Mouse (Mus musculus) myocyte (in vitro differentiated cells): ENCODE measurements at regions not wholly inside any gene's neighbourhood (a gene's known extent, or its start where the extent isn't known, plus 50 kb on each side); places are given as distances from the start of the nearest gene placed in this dataset.

Source experiments
- E2F4 ChIP-seq: IDR thresholded peaks from one replicate; pipeline ENCODE4 v1.6.1; 2011; ENCODE audit warnings: mild to moderate bottlenecking, control low read depth, moderate library complexity; ENCODE audit not compliant: insufficient read depth
- MYOD1 ChIP-seq, 3 experiments: IDR thresholded peaks; one replicate each; pipeline ENCODE4 v1.6.1; 2011; ENCODE audit warnings: control low read depth in 2 of 3, low read depth in 2 of 3, mild to moderate bottlenecking in 2 of 3, moderate library complexity in 1 of 3; ENCODE audit not compliant: insufficient read length in 2 of 3, control insufficient read depth in 1 of 3
- POLR2A ChIP-seq: IDR thresholded peaks from one replicate; pipeline ENCODE4 v1.6.1; 2011; ENCODE audit warnings: low read depth, mild to moderate bottlenecking, control low read depth, moderate library complexity; ENCODE audit not compliant: insufficient read length
- POLR2AphosphoS2 ChIP-seq: IDR thresholded peaks from one replicate; pipeline ENCODE4 v1.6.1; 2011; ENCODE audit warnings: low read depth, control low read depth; ENCODE audit not compliant: insufficient read length
- TCF12 ChIP-seq: IDR thresholded peaks from one replicate; pipeline ENCODE4 v1.6.1; 2011; ENCODE audit warnings: mild to moderate bottlenecking, control low read depth; ENCODE audit not compliant: poor library complexity, insufficient read depth, severe bottlenecking
- USF1 ChIP-seq: IDR thresholded peaks from one replicate; pipeline ENCODE4 v1.6.1; 2011; ENCODE audit warnings: low read depth, mild to moderate bottlenecking, control low read depth, moderate library complexity

DNA sequence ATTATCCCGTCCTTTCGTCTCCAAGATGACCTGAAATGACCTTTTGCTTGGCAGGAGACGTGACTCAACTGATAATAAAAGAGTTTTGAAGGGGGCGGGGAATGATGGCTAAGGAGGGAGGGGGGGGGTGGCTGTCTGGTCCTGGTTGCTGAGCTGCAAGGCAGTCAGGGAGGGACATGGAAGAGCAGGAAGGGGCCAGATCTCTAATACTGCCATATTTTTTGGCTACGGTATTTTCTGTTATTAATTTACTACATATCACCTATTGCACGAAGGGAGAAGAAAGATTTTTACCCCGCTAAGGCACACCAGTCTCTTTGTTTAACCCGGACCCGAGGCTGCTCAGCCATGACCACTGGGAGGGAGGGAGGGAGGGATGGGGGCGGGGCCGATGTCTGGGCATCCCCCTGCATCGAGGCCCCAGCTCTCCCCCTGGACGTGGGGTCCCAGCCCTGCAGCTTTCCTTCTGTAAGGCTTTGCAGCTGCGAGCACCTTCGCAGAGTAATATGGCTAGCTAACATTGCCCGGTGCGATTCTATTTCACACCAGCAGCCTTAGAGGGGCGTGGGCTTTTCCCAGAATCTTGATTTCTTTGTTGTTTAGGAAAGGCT lies 111.8 kb upstream of the Ubash3b start:
- no peak for TF ChIP-seq POLR2A
- TF ChIP-seq POLR2AphosphoS2, result no peak
- no peak for TF ChIP-seq MYOD1 (IDR thresholded peaks at IDR 0.05; ENCODE audit: control insufficient read depth in 1 of 3, insufficient read length in 2 of 3, low read depth in 2 of 3)
- no peak for TF ChIP-seq TCF12
- no peak for TF ChIP-seq USF1
- TF ChIP-seq E2F4, result no peak
